27 mouse cellular contexts compared by ENCODE assay signal in the genomic region with DNA sequence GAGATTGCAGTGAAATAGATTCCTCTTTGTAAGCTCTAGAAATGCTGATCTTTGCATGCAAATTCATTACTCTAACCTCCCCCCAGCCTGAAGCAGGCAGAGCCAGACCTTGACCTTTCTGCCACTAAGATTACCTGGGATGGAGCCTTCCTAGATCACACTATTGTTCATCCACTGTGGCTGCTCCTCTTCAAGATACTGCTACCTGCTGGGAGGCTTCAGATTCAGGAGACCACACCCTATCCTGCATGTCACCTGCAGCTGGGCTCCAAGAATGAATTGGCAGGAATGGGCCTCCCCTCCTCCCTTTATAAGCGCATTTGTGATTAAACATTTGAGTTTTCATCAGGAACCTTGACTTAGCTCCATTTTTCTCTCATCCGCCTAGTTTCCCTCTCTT.
"Had no signal": no experiment of that assay in that cellular context is flagged by ENCODE, and none has a peak within 500 bp of the region (broad histone marks: within the 10 kb centered on the region; RNA-seq: fewer than 3 reads in every experiment).

No protein-coding gene starts in this region.

- DNase-seq: gastrocnemius, adult 2 months; gastrocnemius, postnatal 10 days; gastrocnemius, postnatal 36 days; heart, adult 11 months; heart, adult 2 months; heart, postnatal 14 days; heart, postnatal 36 days; kidney, adult 11 months; kidney, adult 2 months; kidney, adult 9 months; kidney, postnatal 14 days; kidney, postnatal 36 days; layer of hippocampus, adult 9-11 months; layer of hippocampus, postnatal 36 days; left cerebral cortex, postnatal 4 days had no signal

- H3K27ac ChIP-seq: gastrocnemius, adult 2 months; heart, adult 2 months; heart, embryonic 13.5 days; heart, embryonic 15.5 days; hindbrain, embryonic 13.5 days; hindbrain, embryonic 15.5 days; hindbrain, postnatal 0 days; kidney, embryonic 15.5 days; kidney, postnatal 0 days; limb, embryonic 13.5 days; limb, embryonic 15.5 days; liver, embryonic 12.5 days had no signal

- ATAC-seq: hindbrain, postnatal 0 days; intestine, embryonic 16.5 days; liver, embryonic 12.5 days had no signal

- H3K4me1 ChIP-seq: heart, embryonic 13.5 days; heart, embryonic 15.5 days; hindbrain, embryonic 13.5 days; hindbrain, embryonic 15.5 days; kidney, embryonic 15.5 days; limb, embryonic 13.5 days; limb, embryonic 15.5 days; liver, embryonic 12.5 days had no signal

- H3K9ac ChIP-seq: heart, embryonic 13.5 days; heart, embryonic 15.5 days; hindbrain, embryonic 13.5 days; hindbrain, embryonic 15.5 days; kidney, embryonic 15.5 days; limb, embryonic 13.5 days; limb, embryonic 15.5 days; liver, embryonic 12.5 days had no signal

- H3K27me3 ChIP-seq: heart, embryonic 13.5 days; heart, embryonic 15.5 days; hindbrain, embryonic 13.5 days; hindbrain, embryonic 15.5 days; kidney, embryonic 15.5 days; limb, embryonic 13.5 days; limb, embryonic 15.5 days; liver, embryonic 12.5 days had no signal

- H3K4me2 ChIP-seq: heart, embryonic 11.5 days; heart, embryonic 13.5 days; heart, embryonic 15.5 days; hindbrain, embryonic 13.5 days; hindbrain, embryonic 15.5 days; kidney, embryonic 15.5 days; limb, embryonic 13.5 days; limb, embryonic 15.5 days; liver, embryonic 12.5 days had no signal

- H3K4me3 ChIP-seq: gastrocnemius, adult 2 months; heart, adult 2 months; heart, embryonic 13.5 days; heart, embryonic 15.5 days; hindbrain, embryonic 13.5 days; hindbrain, embryonic 15.5 days; kidney, embryonic 15.5 days; limb, embryonic 13.5 days; limb, embryonic 15.5 days; liver, embryonic 12.5 days had no signal

- H3K9me3 ChIP-seq: heart, embryonic 13.5 days; heart, embryonic 15.5 days; hindbrain, embryonic 13.5 days; hindbrain, embryonic 15.5 days; kidney, embryonic 15.5 days; limb, embryonic 13.5 days; limb, embryonic 15.5 days; liver, embryonic 12.5 days had no signal

- H3K36me3 ChIP-seq: heart, embryonic 13.5 days; heart, embryonic 15.5 days; hindbrain, embryonic 13.5 days; hindbrain, embryonic 15.5 days; kidney, embryonic 15.5 days; limb, embryonic 13.5 days; limb, embryonic 15.5 days; liver, embryonic 12.5 days had no signal
